Mouse (Mus musculus) 3T3-L1 (cell line): ENCODE measurements around the gene Shpk.
A peak's percentile ranks its signal among the peaks of the same experiment; 100 is the strongest.

Source experiments
- DNase-seq: peaks from one replicate; pipeline ENCODE4 v3.0.0-alpha.2; 2015; ENCODE audit warnings: low read depth, low spot score

Gene Shpk

GRCm38 (mm10) chr11:73261385-73261784, 62.1 kb downstream of the Shpk start:
- no peak for DNase-seq

- peak; percentile 26 for DNase-seq
Measured at GRCm38 (mm10) chr11:73267267-73267666, 68.0 kb downstream of the Shpk start, which contains the start of gene Trpv3. TSS of gene Trpv3 (plus strand) at chr11:73267388.
